Mouse (Mus musculus) gastrocnemius, adult 2 months (tissue): ENCODE results near the gene Mecr. TPM values are rescaled to one million over a fixed set of nuclear protein-coding genes. Genes with fewer than 3 reads are reported as not detected.

Experiments used
- DNase-seq: peaks from one replicate; pipeline ENCODE4 v3.0.0; 2022
- H3K27ac ChIP-seq: fragments of 200-600 bp; 2 replicates; pipeline ENCODE4 v1.8.1; 2022; ENCODE audit warnings: mild to moderate bottlenecking
- H3K4me3 ChIP-seq: fragments of 200-600 bp; 2 replicates; pipeline ENCODE4 v1.8.1; 2022; ENCODE audit warnings: mild to moderate bottlenecking, moderate library complexity
- CTCF ChIP-seq: fragments of 200-600 bp; IDR thresholded peaks from 2 replicates; pipeline ENCODE4 v1.8.1; 2022; ENCODE audit warnings: antibody characterized with exemption, mild to moderate bottlenecking, moderate library complexity
- intact Hi-C: fragments of 180-260 bp; cut with DNase I; formaldehyde crosslinking; loops from one replicate; pipeline ENCODE4 v1.15.1; 2025
- total RNA-seq, 2 experiments: library from RNA; stranded (reverse); gene quantifications; 2 replicates each; pipeline ENCODE4 v1.2.3; 2021

Gene Mecr
- total RNA-seq, 2 experiments from 2014 or later, result 16.3 to 25.4 TPM

DNA sequence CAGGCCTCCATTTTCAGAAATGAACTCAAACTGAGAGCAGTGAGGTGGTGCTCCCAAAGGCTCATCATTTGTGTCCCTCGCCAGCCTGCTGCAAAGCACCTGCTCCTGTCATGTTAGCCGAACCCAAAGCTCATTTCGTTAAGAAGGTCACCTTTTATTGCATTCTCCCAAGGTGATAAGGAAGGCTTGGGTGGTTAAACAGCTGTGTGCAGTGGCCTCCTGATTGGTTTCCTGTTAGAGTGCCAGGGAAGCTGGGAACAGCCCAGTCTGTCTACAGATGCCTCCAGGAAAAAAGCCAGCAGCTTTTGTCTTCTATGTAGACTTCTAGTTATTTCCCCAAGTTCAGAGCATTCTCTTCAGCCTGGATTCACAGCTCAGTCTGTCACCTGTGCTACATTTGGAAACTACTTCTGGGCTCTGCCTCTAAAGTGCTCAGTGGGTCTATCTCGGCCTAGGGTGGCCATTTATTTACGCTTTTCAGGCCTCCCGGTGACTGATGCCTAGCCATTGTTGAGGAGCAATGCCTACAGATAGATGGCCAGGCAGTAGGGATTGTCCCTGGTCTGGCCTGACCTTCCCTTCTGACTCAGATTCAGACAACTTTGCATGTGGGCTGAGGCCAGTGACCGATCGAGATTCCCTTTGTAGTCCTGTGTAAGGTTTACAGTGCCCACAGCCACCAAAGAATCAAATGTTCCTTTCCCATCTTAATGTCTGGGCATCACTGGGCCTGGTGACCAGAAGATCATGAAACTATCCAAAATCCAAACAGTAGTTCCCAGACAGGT, 2.9 kb downstream of the Mecr start:
- no peak for DNase-seq
- Histone ChIP-seq H3K4me3 (no peak overlapping the region), H3K27ac (no peak overlapping the region)
- intact Hi-C loops, result no loop called here
- no peak for TF ChIP-seq CTCF

- no peak for TF ChIP-seq CTCF
- no peak overlapping the region for H3K4me3 ChIP-seq
- H3K27ac ChIP-seq, result no peak overlapping the region
- no peak for DNase-seq
- intact Hi-C loops, result no loop called here
These were observed 4.8 kb downstream of the Mecr start for GRCm38 (mm10) chr4:131848082-131848481.

GRCm38 (mm10) chr4:131849986-131850638, 6.8 kb downstream of the Mecr start:
- peak overlapping the region; percentile 79 for H3K27ac ChIP-seq
- H3K4me3 ChIP-seq, result no peak overlapping the region
- intact Hi-C loops, result no loop called here
- no peak for TF ChIP-seq CTCF
- DNase-seq, result peak; percentile 55

DNA sequence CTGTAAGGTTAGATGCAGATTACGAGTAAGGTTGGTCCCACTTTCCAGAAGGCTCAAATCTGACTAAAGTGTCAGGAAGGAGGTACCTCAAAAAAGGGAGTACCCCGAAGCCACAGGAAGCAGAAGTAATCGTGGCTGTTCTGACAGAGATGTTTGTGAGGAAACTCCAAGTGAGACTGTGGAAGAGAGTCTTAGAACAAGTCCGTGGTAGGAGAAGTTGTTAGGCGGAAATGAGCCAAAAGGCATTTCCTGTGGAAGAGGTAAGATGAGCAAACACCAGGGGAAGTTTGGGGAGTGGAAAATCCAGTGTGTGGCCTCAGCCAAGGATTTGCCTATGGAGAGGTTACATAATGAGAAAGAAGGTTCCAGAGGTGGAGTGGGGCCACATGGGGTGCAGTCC, 11.7 kb downstream of the Mecr start:
- no peak for DNase-seq
- TF ChIP-seq CTCF, result no peak
- H3K27ac ChIP-seq, result no peak overlapping the region

GRCm38 (mm10) chr4:131860492-131861340, 17.4 kb downstream of the Mecr start:
- peak; percentile 99; the same call in 1 of the 2 replicates for TF ChIP-seq CTCF
- no peak overlapping the region for H3K27ac ChIP-seq
- intact Hi-C loops, result loop anchor here (1.0 to 10.0 kb wide), 3 partner anchors 108 to 314 kb away; no protein-coding TSS in a partner anchor
- H3K4me3 ChIP-seq, result no peak overlapping the region
- peak; percentile 85 for DNase-seq

More for the DNA sequence above, 11.7 kb downstream of the Mecr start:
- no peak overlapping the region for H3K4me3 ChIP-seq
- intact Hi-C loops, result no loop called here

- intact Hi-C loops, result loop anchor here (2.0 to 10.0 kb wide), 2 partner anchors 107 to 313 kb away; no protein-coding TSS in a partner anchor
- H3K27ac ChIP-seq, result no peak overlapping the region
- H3K4me3 ChIP-seq, result no peak overlapping the region
- TF ChIP-seq CTCF, result no peak
- DNase-seq, result no peak
These were observed 18.1 kb downstream of the Mecr start for GRCm38 (mm10) chr4:131861341-131861739.

GRCm38 (mm10) chr4:131872672-131873292, 29.5 kb downstream of the Mecr start:
- intact Hi-C loops, result no loop called here
- Histone ChIP-seq H3K4me3 (peak overlapping the region; percentile 77), H3K27ac (peak overlapping the region; percentile 100)
- TF ChIP-seq CTCF, result no peak
- peak; percentile 22 for DNase-seq

GRCm38 (mm10) chr4:131873293-131874168, 30.3 kb downstream of the Mecr start, which contains the start of gene Srsf4:
Gene Srsf4, plus strand, starts transcription at chr4:131873617.
- TF ChIP-seq CTCF, result no peak
- Histone ChIP-seq H3K27ac (peak within 1 kb of the TSS; percentile 100), H3K4me3 (peak within 1 kb of the TSS; percentile 77)
- peak; percentile 97 for DNase-seq
- intact Hi-C loops, result no loop called here

- peak overlapping the region; percentile 77 for H3K4me3 ChIP-seq
- intact Hi-C loops, result no loop called here
These were observed 30.9 kb downstream of the Mecr start for GRCm38 (mm10) chr4:131874169-131874536.

DNA sequence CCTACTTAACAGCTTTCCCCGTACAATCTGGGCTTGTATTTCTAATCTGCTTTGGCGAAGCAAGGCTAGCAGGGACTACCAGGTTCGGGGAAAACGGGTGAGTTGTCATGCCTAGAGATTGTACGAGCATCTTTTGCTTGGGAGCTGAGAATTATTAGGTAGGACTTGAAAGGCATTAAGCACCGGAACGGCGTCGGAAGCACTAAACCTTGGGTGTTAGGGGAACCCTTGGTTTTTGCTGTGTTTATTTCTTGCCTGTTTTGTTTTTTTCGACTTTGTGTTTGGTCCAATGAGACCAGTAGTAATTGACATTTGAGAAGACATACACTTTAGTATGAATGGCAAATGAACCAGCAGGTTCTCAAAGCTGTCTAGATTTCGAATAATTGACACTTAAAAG, 31.3 kb downstream of the Mecr start:
- peak overlapping the region; percentile 77 for H3K4me3 ChIP-seq
- peak overlapping the region; percentile 100 for H3K27ac ChIP-seq
- DNase-seq, result no peak
- TF ChIP-seq CTCF, result no peak
- intact Hi-C loops, result no loop called here

More at GRCm38 (mm10) chr4:131874169-131874536, 30.9 kb downstream of the Mecr start:
- no peak for DNase-seq
- peak overlapping the region; percentile 100 for H3K27ac ChIP-seq
- TF ChIP-seq CTCF, result no peak

- intact Hi-C loops, result no loop called here
These were observed 32.0 kb downstream of the Mecr start for GRCm38 (mm10) chr4:131875242-131875641.

More at GRCm38 (mm10) chr4:131875242-131875641, 32.0 kb downstream of the Mecr start:
- DNase-seq, result no peak
- Histone ChIP-seq H3K27ac (peak overlapping the region; percentile 100), H3K4me3 (peak overlapping the region; percentile 77)
- no peak for TF ChIP-seq CTCF
